Mouse (Mus musculus): Measurements from ENCODE around the gene Haghl.

- no peak for TF ChIP-seq POLR2A (IDR thresholded peaks at IDR 0.05; ENCODE audit: borderline replicate concordance, extremely low read depth, insufficient read depth, insufficient read length, poor library complexity, severe bottlenecking)
- no peak for TF ChIP-seq CTCF (IDR thresholded peaks at IDR 0.05; ENCODE audit: borderline replicate concordance, extremely low read depth, insufficient read depth, insufficient read length)
Observed at GRCm38 (mm10) chr17:25754241-25754640, 31.2 kb downstream of the Haghl start, which contains the start of gene Msln.

Measured in brain, embryonic 14.5 days (tissue).